Mouse (Mus musculus) liver, embryonic 14.5 days (tissue): ENCODE data around the gene Chd9.

ENCODE experiments used
- CTCF ChIP-seq: IDR thresholded peaks from 2 replicates; pipeline ENCODE4 v1.5.1; 2016; ENCODE audit warnings: antibody characterized with exemption, low read depth, control low read depth
- EP300 ChIP-seq: IDR thresholded peaks from 2 replicates; pipeline ENCODE4 v1.6.1; 2016; ENCODE audit warnings: antibody characterized with exemption, low read depth

- no peak for TF ChIP-seq CTCF
- TF ChIP-seq EP300, result no peak
Measured at GRCm38 (mm10) chr8:90858071-90858470, 29.9 kb downstream of the Chd9 start.
